ENCODE assay signal across 34 mouse cellular contexts in the genomic region with DNA sequence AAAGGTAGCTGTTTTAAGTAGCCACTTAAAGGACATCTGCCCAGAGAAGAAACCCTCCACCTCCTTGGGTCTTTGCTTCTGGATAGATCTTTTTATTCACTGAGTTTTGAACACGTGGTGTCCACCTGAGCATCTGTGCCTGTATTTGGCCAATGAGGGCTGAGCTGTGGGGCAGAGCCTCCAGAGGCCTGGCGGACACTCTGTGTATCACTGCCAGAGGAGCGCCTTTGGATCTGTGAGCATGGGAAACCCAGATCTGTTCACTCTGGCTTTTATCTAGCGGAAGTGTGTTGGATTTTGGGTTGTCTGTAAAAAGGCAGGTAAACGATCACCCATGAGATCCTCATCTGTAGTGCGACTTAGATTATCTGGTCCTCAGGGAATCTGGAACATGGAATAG.
"Had no signal": no experiment of that assay in that cellular context is flagged by ENCODE, and none has a peak within 500 bp of the region (broad histone marks: within the 10 kb centered on the region; RNA-seq: fewer than 3 reads in every experiment).

No protein-coding gene starts in this region.

- H3K9ac ChIP-seq: heart, embryonic 12.5 days; heart, embryonic 13.5 days; heart, embryonic 15.5 days; hindbrain, embryonic 12.5 days; hindbrain, embryonic 13.5 days; hindbrain, embryonic 14.5 days; hindbrain, embryonic 15.5 days; intestine, embryonic 15.5 days; kidney, embryonic 15.5 days had no signal

- H3K36me3 ChIP-seq: heart, embryonic 10.5 days; heart, embryonic 12.5 days; heart, embryonic 13.5 days; heart, embryonic 15.5 days; hindbrain, embryonic 10.5 days; hindbrain, embryonic 12.5 days; hindbrain, embryonic 13.5 days; hindbrain, embryonic 15.5 days; intestine, embryonic 15.5 days; kidney, embryonic 15.5 days had no signal

- H3K4me3 ChIP-seq: heart, embryonic 10.5 days; heart, embryonic 12.5 days; heart, embryonic 13.5 days; heart, embryonic 15.5 days; hindbrain, embryonic 10.5 days; hindbrain, embryonic 12.5 days; hindbrain, embryonic 13.5 days; hindbrain, embryonic 15.5 days; intestine, embryonic 15.5 days; kidney, embryonic 15.5 days; layer of hippocampus, adult 2 months had no signal

- ATAC-seq: hindbrain, embryonic 16.5 days; hindbrain, postnatal 0 days; inflammation-experienced regulatory T-cells, adult 6 months; intestine, embryonic 15.5 days; intestine, embryonic 16.5 days; intestine, postnatal 0 days had no signal

- H3K27me3 ChIP-seq: heart, embryonic 12.5 days; heart, embryonic 13.5 days; heart, embryonic 15.5 days; hindbrain, embryonic 12.5 days; hindbrain, embryonic 13.5 days; hindbrain, embryonic 15.5 days; intestine, embryonic 15.5 days; kidney, embryonic 15.5 days had no signal

- H3K4me2 ChIP-seq: heart, embryonic 11.5 days; heart, embryonic 12.5 days; heart, embryonic 13.5 days; heart, embryonic 15.5 days; hindbrain, embryonic 12.5 days; hindbrain, embryonic 13.5 days; hindbrain, embryonic 14.5 days; hindbrain, embryonic 15.5 days; intestine, embryonic 15.5 days; kidney, embryonic 15.5 days had no signal

- H3K9me3 ChIP-seq: heart, embryonic 10.5 days; heart, embryonic 12.5 days; heart, embryonic 13.5 days; heart, embryonic 15.5 days; hindbrain, embryonic 10.5 days; hindbrain, embryonic 12.5 days; hindbrain, embryonic 13.5 days; hindbrain, embryonic 15.5 days; intestine, embryonic 15.5 days; kidney, embryonic 15.5 days had no signal

- H3K27ac ChIP-seq: heart, embryonic 10.5 days; heart, embryonic 13.5 days; heart, embryonic 15.5 days; hindbrain, embryonic 10.5 days; hindbrain, embryonic 12.5 days; hindbrain, embryonic 13.5 days; hindbrain, embryonic 14.5 days; hindbrain, embryonic 15.5 days; hindbrain, postnatal 0 days; intestine, embryonic 15.5 days; kidney, embryonic 15.5 days; kidney, postnatal 0 days; layer of hippocampus, adult 2 months had no signal

- DNase-seq: heart, postnatal 10 days; heart, postnatal 14 days; heart, postnatal 4 days; kidney, adult 11 months; kidney, adult 18-20 months; kidney, adult 2 months; kidney, adult 8-10 months; kidney, adult 9 months; kidney, postnatal 10 days; kidney, postnatal 14 days; kidney, postnatal 25 days; kidney, postnatal 36 days; kidney, postnatal 4 days; layer of hippocampus, adult 9-11 months; layer of hippocampus, postnatal 36 days had no signal
